Mouse (Mus musculus) CH12.LX (cell line): ENCODE data around the gene Ppp1r13l. TPM values are rescaled to one million over a fixed set of nuclear protein-coding genes. Genes with fewer than 3 reads are reported as not detected.

Experiments used
- DNase-seq: peaks from one replicate; pipeline ENCODE4 v3.0.0-alpha.2; 2013; ENCODE audit errors: extremely low read depth
- H3K27ac ChIP-seq: 2 replicates; pipeline ENCODE4 v1.5.1; 2012; ENCODE audit warnings: low read depth, mild to moderate bottlenecking, control low read depth, moderate library complexity; ENCODE audit not compliant: insufficient read depth
- H3K27me3 ChIP-seq: replicated peaks from 2 replicates; pipeline ENCODE3; 2012; ENCODE audit warnings: inconsistent platforms
- H3K36me3 ChIP-seq, 2 experiments: replicated peaks in 1 of 2; 2 replicates each; pipeline versions ENCODE3 to v1.6.1; 2012; ENCODE audit warnings: inconsistent platforms in 1 of 2, low read length in 1 of 2, mild to moderate bottlenecking in 1 of 2, mixed read lengths in 1 of 2, moderate library complexity in 1 of 2; ENCODE audit not compliant: control insufficient read depth in 1 of 2, insufficient read depth in 1 of 2
- H3K4me1 ChIP-seq, 2 experiments: 2 replicates each; pipeline ENCODE4 v1.6.1; 2012; ENCODE audit warnings: inconsistent platforms in 1 of 2, moderate library complexity in 1 of 2; ENCODE audit not compliant: insufficient read depth in 2 of 2, control insufficient read depth in 1 of 2
- H3K4me2 ChIP-seq: 2 replicates; pipeline ENCODE4 v1.6.1; 2012; ENCODE audit warnings: low read depth, mild to moderate bottlenecking, control low read depth; ENCODE audit not compliant: poor library complexity, insufficient read depth, severe bottlenecking
- H3K4me3 ChIP-seq, 3 experiments: fragments of 150-350 bp in 1 of 3; sonication (generic) in 1 of 3; replicated peaks in 1 of 3; 2 replicates each; pipeline versions ENCODE3 to v1.5.1; 2011 to 2012; ENCODE audit warnings: low read depth in 2 of 3, low read length in 2 of 3, mild to moderate bottlenecking in 2 of 3, moderate library complexity in 2 of 3, control low read depth in 1 of 3, improper control_type of control experiment in 1 of 3, inconsistent platforms in 1 of 3, mixed read lengths in 1 of 3; ENCODE audit not compliant: poor library complexity in 1 of 3
- H3K79me2 ChIP-seq: replicated peaks from 2 replicates; pipeline ENCODE4 v1.6.1; 2012; ENCODE audit warnings: mild to moderate bottlenecking, moderate library complexity; ENCODE audit not compliant: control insufficient read depth, poor library complexity, insufficient read depth, severe bottlenecking; ENCODE audit errors: extremely low read depth
- H3K9ac ChIP-seq: 2 replicates; pipeline ENCODE4 v1.6.1; 2012; ENCODE audit warnings: low read depth, mild to moderate bottlenecking, control low read depth, moderate library complexity; ENCODE audit not compliant: insufficient read depth
- H3K9me3 ChIP-seq: replicated peaks from 2 replicates; pipeline ENCODE3; 2012; ENCODE audit warnings: low read length, inconsistent platforms, mixed read lengths
- BHLHE40 ChIP-seq: IDR thresholded peaks from 2 replicates; pipeline ENCODE4 v1.6.1; 2011; ENCODE audit warnings: mild to moderate bottlenecking, low read depth, low read length, improper control_type of control experiment
- CHD1 ChIP-seq: IDR thresholded peaks from 2 replicates; pipeline ENCODE4 v1.6.1; 2012; ENCODE audit warnings: low read depth, low read length, improper control_type of control experiment, inconsistent platforms
- CHD2 ChIP-seq: IDR thresholded peaks from 2 replicates; pipeline ENCODE4 v1.6.1; 2011; ENCODE audit warnings: low read length, improper control_type of control experiment
- E2F4 ChIP-seq: IDR thresholded peaks from 2 replicates; pipeline ENCODE4 v1.6.1; 2011; ENCODE audit warnings: low read depth, low read length, improper control_type of control experiment; ENCODE audit not compliant: insufficient replicate concordance
- ELF1 ChIP-seq: IDR thresholded peaks from 2 replicates; pipeline ENCODE4 v1.6.1; 2014; ENCODE audit warnings: low read depth, mild to moderate bottlenecking, inconsistent platforms, low read length, improper control_type of control experiment
- EP300 ChIP-seq: IDR thresholded peaks from 2 replicates; pipeline ENCODE4 v1.6.1; 2011; ENCODE audit warnings: low read length, improper control_type of control experiment
- HCFC1 ChIP-seq: IDR thresholded peaks from 2 replicates; pipeline ENCODE4 v1.6.1; 2012; ENCODE audit warnings: low read depth, mild to moderate bottlenecking, inconsistent platforms, low read length, improper control_type of control experiment
- JUND ChIP-seq: conservative IDR thresholded peaks from 2 replicates; pipeline ENCODE4 v1.6.1; 2011; ENCODE audit warnings: low read depth, low read length, improper control_type of control experiment
- KAT2A ChIP-seq: IDR thresholded peaks from 2 replicates; pipeline ENCODE4 v1.6.1; 2012; ENCODE audit warnings: low read length, improper control_type of control experiment, inconsistent platforms; ENCODE audit not compliant: insufficient replicate concordance
- MAZ ChIP-seq: IDR thresholded peaks from 2 replicates; pipeline ENCODE4 v1.6.1; 2012; ENCODE audit warnings: low read depth, mild to moderate bottlenecking, inconsistent platforms, low read length, improper control_type of control experiment, moderate library complexity
- MXI1 ChIP-seq: IDR thresholded peaks from 2 replicates; pipeline ENCODE4 v1.6.1; 2011; ENCODE audit warnings: mild to moderate bottlenecking, low read depth, low read length, improper control_type of control experiment
- NELFE ChIP-seq: IDR thresholded peaks from 2 replicates; pipeline ENCODE4 v1.6.1; 2011; ENCODE audit warnings: low read depth, low read length, improper control_type of control experiment
- POLR2A ChIP-seq: IDR thresholded peaks from 2 replicates; pipeline ENCODE4 v1.6.1; 2011; ENCODE audit warnings: low read depth, mild to moderate bottlenecking, improper control_type of control experiment, low read length
- RAD21 ChIP-seq: IDR thresholded peaks from 2 replicates; pipeline ENCODE4 v1.6.1; 2011; ENCODE audit warnings: low read depth, mild to moderate bottlenecking, low read length, improper control_type of control experiment, moderate library complexity
- SIN3A ChIP-seq: IDR thresholded peaks from 2 replicates; pipeline ENCODE4 v1.6.1; 2012; ENCODE audit warnings: low read length, improper control_type of control experiment, inconsistent platforms
- UBTF ChIP-seq: IDR thresholded peaks from 2 replicates; pipeline ENCODE4 v1.6.1; 2012; ENCODE audit warnings: low read depth, mild to moderate bottlenecking, inconsistent platforms, low read length, improper control_type of control experiment, moderate library complexity
- USF2 ChIP-seq: conservative IDR thresholded peaks from 2 replicates; pipeline ENCODE4 v1.6.1; 2011; ENCODE audit warnings: low read depth, low read length, improper control_type of control experiment
- ZNF384 ChIP-seq: IDR thresholded peaks from 2 replicates; pipeline ENCODE4 v1.6.1; 2012; ENCODE audit warnings: low read depth, low read length, improper control_type of control experiment, inconsistent platforms
- dilution Hi-C: fragments of 300-500 bp; cut with MboI; formaldehyde crosslinking; loops from 2 replicates; pipeline ENCODE4 v1.14.3; 2020; ENCODE audit warnings: low sequenced_read_pairs; ENCODE audit not compliant: extremely low pct_unique_long_range_greater_than_20kb, extremely low pct_ligation_motif_present
- in situ Hi-C: fragments of 300-500 bp; cut with MboI; formaldehyde crosslinking; loops from 3 replicates; pipeline ENCODE4 v1.14.3; 2019; ENCODE audit warnings: low sequenced_read_pairs, low pct_ligation_motif_present, low pct_unique_long_range_greater_than_20kb, mixed read lengths
- polyA plus RNA-seq: library from polyadenylated mRNA; unstranded; fragments of >175 nt; gene quantifications from 2 replicates; pipeline ENCODE4 v1.2.1, GENCODE M21; 2012; ENCODE audit warnings: low read depth; ENCODE audit not compliant: insufficient read length
- total RNA-seq, 2 experiments: library from RNA; depleted of rRNA; stranded (reverse); fragments of 300-350 nt in 1 of 2; fragments of >200 nt in 1 of 2; gene quantifications; 2 replicates each; pipeline ENCODE4 v1.2.3; 2012 to 2014

Ppp1r13l gene
- total and polyA plus RNA-seq, 3 experiments, result 0.11 to 1.3 (median 0.68) TPM

- dilution Hi-C loops (no loop called here), in situ Hi-C loops (loop anchor here (10.0 kb wide), 1 partner anchor 190 kb away; the partner anchor contains the start of gene Gipr)
- H3K4me3 ChIP-seq, result no peak overlapping the region
These were observed 4.6 kb upstream of the Ppp1r13l start for GRCm38 (mm10) chr7:19354991-19355390.

GRCm38 (mm10) chr7:19356311-19356710 is 3.2 kb upstream of the Ppp1r13l start:
- peaks cover 8% of the 10 kb centered on the region for H3K79me2 ChIP-seq
- peaks cover 4% of the 10 kb centered on the region for H3K9me3 ChIP-seq
- no peak overlapping the region for H3K9ac ChIP-seq
- H3K4me1 ChIP-seq, result peaks cover 8 to 31% of the 10 kb centered on the region in 2 experiments; a peak in 3 of 4 replicates
- in situ Hi-C loops (loop anchor here (10.0 kb wide), 1 partner anchor 192 kb away; the partner anchor contains the start of gene Gipr), dilution Hi-C loops (no loop called here)
- no peak for DNase-seq
- H3K27me3 ChIP-seq, result peaks cover 14% of the 10 kb centered on the region
- TF ChIP-seq BHLHE40 (no peak), MXI1 (no peak), RAD21 (no peak), CHD2 (no peak), SIN3A (no peak), ZNF384 (no peak), MAZ (no peak), UBTF (no peak), CHD1 (no peak), ELF1 (no peak), USF2 (no peak)
- no peak overlapping the region for H3K4me3 ChIP-seq
- no peak overlapping the region for H3K4me2 ChIP-seq
- peaks cover 30 to 62% of the 10 kb centered on the region in 2 experiments for H3K36me3 ChIP-seq
- no peak overlapping the region for H3K27ac ChIP-seq

More at GRCm38 (mm10) chr7:19354991-19355390, 4.6 kb upstream of the Ppp1r13l start:
- no peak for DNase-seq
- peaks cover 39 to 72% of the 10 kb centered on the region in 2 experiments for H3K36me3 ChIP-seq
- peaks cover 5 to 26% of the 10 kb centered on the region in 2 experiments; a peak in 3 of 4 replicates for H3K4me1 ChIP-seq
- H3K27ac ChIP-seq, result no peak overlapping the region
- H3K27me3 ChIP-seq, result peaks cover under 1% of the 10 kb centered on the region
- no peak overlapping the region for H3K9ac ChIP-seq
- H3K4me2 ChIP-seq, result no peak overlapping the region
- H3K79me2 ChIP-seq, result peaks cover 8% of the 10 kb centered on the region
- TF ChIP-seq NELFE (no peak), E2F4 (no peak), POLR2A (no peak), MAZ (no peak), JUND (no peak), HCFC1 (no peak), KAT2A (no peak), EP300 (no peak), ZNF384 (no peak)
- H3K9me3 ChIP-seq, result no peaks in the 10 kb centered on the region
